Mouse (Mus musculus): ENCODE measurements at regions not wholly inside any gene's neighbourhood (a gene's known extent, or its start where the extent isn't known, plus 50 kb on each side); places are given as distances from the start of the nearest gene placed in this dataset.
A peak's percentile ranks its signal among the peaks of the same experiment; 100 is the strongest.

- no peak for DNase-seq
Measured at GRCm38 (mm10) chr4:34226886-34227285, 176.9 kb upstream of the Spaca1 start.

GRCm38 (mm10) chr4:34227611-34228010 lies 177.6 kb upstream of the Spaca1 start:
- no peak for DNase-seq

GRCm38 (mm10) chr4:34231270-34231669 lies 181.3 kb upstream of the Spaca1 start:
- peak; percentile 69 for DNase-seq

- DNase-seq: peak; percentile 40
Measured at GRCm38 (mm10) chr4:34234204-34234603, 184.2 kb upstream of the Spaca1 start.

- peak; percentile 2 for DNase-seq
Measured at GRCm38 (mm10) chr4:34234645-34235044, 184.7 kb upstream of the Spaca1 start.

GRCm38 (mm10) chr4:34237791-34238190 lies 187.8 kb upstream of the Spaca1 start:
- DNase-seq: no peak

GRCm38 (mm10) chr4:34239624-34240023 lies 189.6 kb upstream of the Spaca1 start:
- DNase-seq: no peak

GRCm38 (mm10) chr4:34241060-34241571 lies 191.1 kb upstream of the Spaca1 start:
- DNase-seq: no peak

GRCm38 (mm10) chr4:34241673-34242072 lies 191.7 kb upstream of the Spaca1 start:
- DNase-seq: no peak

GRCm38 (mm10) chr4:34259444-34259843 lies 209.5 kb upstream of the Spaca1 start:
- no peak for DNase-seq

GRCm38 (mm10) chr4:34260468-34260867 lies 210.5 kb upstream of the Spaca1 start:
- no peak for DNase-seq

- no peak for DNase-seq
Measured at GRCm38 (mm10) chr4:34261809-34262208, 211.8 kb upstream of the Spaca1 start.

- no peak for DNase-seq
Measured at GRCm38 (mm10) chr4:34264431-34264830, 214.4 kb upstream of the Spaca1 start.

- DNase-seq: no peak
Measured at GRCm38 (mm10) chr4:34274316-34274715, 224.3 kb upstream of the Spaca1 start.

- DNase-seq: no peak
Measured at GRCm38 (mm10) chr4:34275372-34275771, 225.4 kb upstream of the Spaca1 start.

- DNase-seq: no peak
Measured at GRCm38 (mm10) chr4:34302504-34303108, 248.1 kb upstream of the Akirin2 start.

GRCm38 (mm10) chr4:34308921-34309563 lies 241.7 kb upstream of the Akirin2 start:
- no peak for DNase-seq

GRCm38 (mm10) chr4:34310061-34310642 lies 240.6 kb upstream of the Akirin2 start:
- no peak for DNase-seq

- DNase-seq: no peak
Measured at GRCm38 (mm10) chr4:34315848-34316247, 234.9 kb upstream of the Akirin2 start.

- no peak for DNase-seq
Measured at GRCm38 (mm10) chr4:34322841-34323240, 227.9 kb upstream of the Akirin2 start.

- no peak for DNase-seq
Measured at GRCm38 (mm10) chr4:34328151-34328785, 222.5 kb upstream of the Akirin2 start.

- peak; percentile 16 for DNase-seq
Measured at GRCm38 (mm10) chr4:34336971-34337797, 213.6 kb upstream of the Akirin2 start.

Data from adrenal gland, postnatal 25 days (tissue).